Mouse (Mus musculus) G1E (cell line): ENCODE data around the gene Foxred2. TPM values are rescaled to one million over a fixed set of nuclear protein-coding genes. Genes with fewer than 3 reads are reported as not detected.

Experiments
- ATAC-seq: 2 replicates; pipeline ENCODE4 v1.8.0; 2016; ENCODE audit warnings: mild to moderate bottlenecking; ENCODE audit not compliant: insufficient number of reproducible peaks, poor library complexity, low FRiP score, severe bottlenecking; ENCODE audit errors: extremely low read depth
- DNase-seq: peaks from one replicate; pipeline ENCODE4 v3.0.0; 2012; ENCODE audit warnings: low spot score
- H3K27me3 ChIP-seq: 2 replicates; pipeline ENCODE4 v1.6.1; 2012; ENCODE audit warnings: mild to moderate bottlenecking, low read length, inconsistent platforms; ENCODE audit not compliant: insufficient read depth
- H3K36me3 ChIP-seq: replicated peaks from 2 replicates; pipeline ENCODE3; 2012; ENCODE audit warnings: mild to moderate bottlenecking, inconsistent platforms
- H3K4me1 ChIP-seq: 2 replicates; pipeline ENCODE4 v1.6.1; 2012; ENCODE audit warnings: low read depth, low read length, inconsistent platforms, mixed read lengths; ENCODE audit not compliant: insufficient read depth
- H3K4me3 ChIP-seq: 2 replicates; pipeline ENCODE4 v1.5.1; 2012; ENCODE audit warnings: low read depth, mild to moderate bottlenecking, inconsistent platforms, low read length, moderate library complexity, mixed read lengths
- H3K9me3 ChIP-seq: replicated peaks from 2 replicates; pipeline ENCODE4 v1.6.1; 2012; ENCODE audit warnings: inconsistent platforms
- CTCF ChIP-seq: IDR thresholded peaks from 2 replicates; pipeline ENCODE4 v1.5.1; 2012; ENCODE audit warnings: low read depth, low read length, inconsistent platforms, mixed read lengths
- GATA1 ChIP-seq: IDR thresholded peaks from 2 replicates; pipeline ENCODE4 v1.6.1; 2012; ENCODE audit warnings: borderline replicate concordance, low read length, inconsistent platforms, mixed read lengths
- GATA2 ChIP-seq: IDR thresholded peaks from 2 replicates; pipeline ENCODE4 v1.6.1; 2012; ENCODE audit warnings: low read depth, low read length, inconsistent platforms, borderline replicate concordance
- POLR2AphosphoS5 ChIP-seq: IDR thresholded peaks from 2 replicates; pipeline ENCODE4 v1.6.1; 2012; ENCODE audit warnings: low read depth, low read length, inconsistent platforms; ENCODE audit not compliant: insufficient replicate concordance
- TAL1 ChIP-seq: conservative IDR thresholded peaks from 2 replicates; pipeline ENCODE4 v1.6.1; 2012; ENCODE audit warnings: low read depth, low read length, inconsistent platforms, mixed read lengths
- polyA plus RNA-seq: library from polyadenylated mRNA; stranded (reverse); fragments of >175 nt; gene quantifications from 2 replicates; pipeline ENCODE4 v1.2.3, GENCODE M21; 2012
- total RNA-seq, 2 experiments: library from RNA; stranded (forward) in 1 of 2; stranded (reverse) in 1 of 2; fragments of 200-1000 nt in 1 of 2; fragments of >200 nt in 1 of 2; fragmentation: Nextera tagmentation in 1 of 2; gene quantifications; 2 replicates each; pipeline ENCODE4 v1.2.3; 2014 to 2017

Foxred2 gene
- total and polyA plus RNA-seq, 3 experiments = 0.02 to 0.27 TPM; not detected in 1

- Histone ChIP-seq H3K4me1 (peaks cover 39% of the 10 kb centered on the region), H3K36me3 (peaks cover 96% of the 10 kb centered on the region), H3K4me3 (no peak overlapping the region), H3K9me3 (no peaks in the 10 kb centered on the region), H3K27me3 (no peaks in the 10 kb centered on the region)
- TF ChIP-seq POLR2AphosphoS5 (no peak), GATA2 (no peak), TAL1 (no peak), CTCF (no peak), GATA1 (no peak)
- ATAC-seq = no peak
- DNase-seq = no peak
Measured at GRCm38 (mm10) chr15:77921636-77922035, 34.9 kb downstream of the Foxred2 start.

- H3K36me3 ChIP-seq = peaks cover 96% of the 10 kb centered on the region
- ATAC-seq (no peak), DNase-seq (no peak)
- H3K4me3 ChIP-seq = no peak overlapping the region
- H3K4me1 ChIP-seq = peaks cover 35% of the 10 kb centered on the region
- no peaks in the 10 kb centered on the region for H3K9me3 ChIP-seq
- H3K27me3 ChIP-seq = no peaks in the 10 kb centered on the region
- TF ChIP-seq CTCF (peak; percentile 41; the same call in 1 of the 2 replicates), TAL1 (no peak)
Measured at GRCm38 (mm10) chr15:77920511-77921462, 35.7 kb downstream of the Foxred2 start.

GRCm38 (mm10) chr15:77919441-77919840 lies 37.1 kb downstream of the Foxred2 start:
- H3K4me3 ChIP-seq = no peak overlapping the region
- H3K4me1 ChIP-seq = peaks cover 26% of the 10 kb centered on the region
- H3K27me3 ChIP-seq = no peaks in the 10 kb centered on the region
- no peak for DNase-seq
- TF ChIP-seq POLR2AphosphoS5 = no peak
- no peak for TF ChIP-seq CTCF
- no peak for TF ChIP-seq GATA2
- no peak for TF ChIP-seq GATA1
- TF ChIP-seq TAL1 = no peak
- H3K9me3 ChIP-seq = no peaks in the 10 kb centered on the region
- peaks cover 97% of the 10 kb centered on the region for H3K36me3 ChIP-seq
- no peak for ATAC-seq

- H3K36me3 ChIP-seq = peaks cover 94% of the 10 kb centered on the region
- H3K4me1 ChIP-seq = peaks cover 15% of the 10 kb centered on the region
- TF ChIP-seq CTCF (peak; percentile 83), TAL1 (no peak), GATA2 (no peak), POLR2AphosphoS5 (no peak), GATA1 (no peak)
- DNase-seq (peak; percentile 52), ATAC-seq (no peak)
- no peak overlapping the region for H3K4me3 ChIP-seq
- peaks cover 3% of the 10 kb centered on the region for H3K27me3 ChIP-seq
- no peaks in the 10 kb centered on the region for H3K9me3 ChIP-seq
Measured at GRCm38 (mm10) chr15:77916851-77917544, 39.5 kb downstream of the Foxred2 start.

GRCm38 (mm10) chr15:77915287-77915686 lies 41.2 kb downstream of the Foxred2 start:
- no peak for ATAC-seq
- no peak for TF ChIP-seq TAL1
- no peak for TF ChIP-seq GATA2
- no peak for TF ChIP-seq CTCF
- no peak for TF ChIP-seq POLR2AphosphoS5
- no peak for TF ChIP-seq GATA1
- DNase-seq = no peak
- Histone ChIP-seq H3K4me1 (peaks cover 7% of the 10 kb centered on the region), H3K27me3 (peaks cover 12% of the 10 kb centered on the region), H3K4me3 (no peak overlapping the region), H3K36me3 (peaks cover 78% of the 10 kb centered on the region), H3K9me3 (no peaks in the 10 kb centered on the region)

GRCm38 (mm10) chr15:77914507-77914906 lies 42.0 kb downstream of the Foxred2 start:
- Histone ChIP-seq H3K9me3 (no peaks in the 10 kb centered on the region), H3K4me3 (no peak overlapping the region), H3K27me3 (peaks cover 16% of the 10 kb centered on the region), H3K36me3 (peaks cover 70% of the 10 kb centered on the region), H3K4me1 (peaks cover 4% of the 10 kb centered on the region)
- DNase-seq = no peak
- TF ChIP-seq CTCF (no peak), GATA1 (no peak), TAL1 (no peak), GATA2 (no peak), POLR2AphosphoS5 (no peak)
- ATAC-seq = no peak
